Mouse (Mus musculus) layer of hippocampus, postnatal 10 days (tissue): ENCODE data around the gene Sbno2. TPM values are rescaled to one million over a fixed set of nuclear protein-coding genes. Genes with fewer than 3 reads are reported as not detected.

Experiments used
- DNase-seq, 2 experiments: peaks; one replicate each; pipeline ENCODE4 v3.0.0; 2021; ENCODE audit warnings: low spot score in 2 of 2
- total RNA-seq, 2 experiments: library from RNA; stranded (reverse); gene quantifications; 2 replicates each; pipeline ENCODE4 v1.2.3; 2021

The Sbno2 gene
- total RNA-seq, 2 experiments from 2014 or later: 19.7 to 23.9 TPM

DNA sequence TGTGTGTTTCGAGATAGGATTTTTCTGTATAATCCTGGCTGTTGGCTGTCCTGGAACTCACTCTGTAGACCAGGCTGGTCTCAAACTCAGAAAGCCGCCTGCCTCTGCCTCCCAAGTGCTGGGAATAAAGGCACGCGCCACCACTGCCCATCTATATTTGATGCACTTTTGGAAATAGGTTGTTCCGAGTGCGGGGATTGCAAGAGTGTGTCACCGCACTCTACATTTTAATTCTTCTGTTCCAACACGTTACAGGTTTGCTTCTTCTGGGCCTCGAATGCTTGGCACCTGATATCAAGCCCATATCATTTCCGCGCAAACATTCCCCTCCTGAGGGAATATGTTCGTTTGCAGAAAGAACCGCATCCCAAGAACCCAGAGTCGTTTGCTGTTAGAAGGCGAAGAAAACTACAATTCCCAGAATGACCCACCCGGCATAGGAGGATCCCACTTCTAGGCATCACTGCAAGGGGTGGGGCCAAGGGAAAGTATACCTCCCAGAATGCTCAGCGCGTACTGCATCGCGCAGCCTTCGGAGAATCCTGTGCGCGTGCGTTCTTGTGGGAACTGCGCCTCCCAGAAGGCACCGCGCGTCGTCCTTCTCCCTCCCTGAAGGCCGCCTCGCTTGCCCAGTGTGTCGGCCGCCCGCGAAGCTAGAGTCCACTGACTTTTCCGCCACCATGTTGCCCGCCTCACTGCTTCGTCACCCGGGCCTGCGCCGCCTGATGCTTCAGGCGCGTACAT lies 36.6 kb upstream of the Sbno2 start:
- DNase-seq: peak; percentile 86 to 92

DNA sequence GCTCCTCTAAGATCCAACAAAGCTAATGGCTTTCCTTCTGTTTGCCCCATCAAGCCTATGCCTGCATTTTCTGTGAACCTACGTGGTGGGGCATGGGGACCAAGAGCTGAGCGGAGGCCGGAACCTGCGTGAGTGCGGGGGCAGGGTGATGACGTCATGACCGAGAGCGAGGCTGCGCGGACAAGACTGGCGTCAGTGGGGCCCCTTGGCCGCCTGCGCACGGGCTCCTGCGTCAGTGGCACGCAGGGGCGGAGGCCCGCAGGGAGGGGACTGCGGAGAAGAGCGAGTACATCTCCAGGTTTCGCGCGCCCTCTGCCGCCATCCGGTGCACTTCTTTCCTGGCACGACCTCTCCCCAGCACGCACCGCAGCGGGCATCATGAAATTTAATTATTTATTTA lies 35.9 kb upstream of the Sbno2 start:
- DNase-seq: peak; percentile 93 to 95

DNA sequence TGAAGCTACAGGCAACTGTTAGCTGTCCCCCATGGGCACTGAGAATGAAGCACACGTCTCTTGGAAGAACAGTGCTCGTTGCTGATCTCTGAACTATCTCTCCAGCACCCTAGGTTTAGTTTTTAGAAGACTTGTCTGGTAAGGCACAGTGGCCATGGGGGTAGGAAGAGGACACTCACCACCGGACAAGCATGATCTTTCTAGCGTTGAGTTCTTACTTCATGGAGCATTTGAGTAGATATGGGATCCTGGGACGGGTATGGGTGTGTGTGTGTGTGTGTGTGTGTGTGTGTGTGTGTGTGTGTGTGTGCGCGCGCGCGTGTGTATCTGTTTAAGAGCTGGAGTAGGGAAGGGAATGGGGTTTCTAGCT lies 35.3 kb upstream of the Sbno2 start, which contains the start of gene Cbarp:
Gene Cbarp, minus strand, starts transcription at position 170 of the 370 bp plus-strand sequence.
- DNase-seq: no peak

DNA sequence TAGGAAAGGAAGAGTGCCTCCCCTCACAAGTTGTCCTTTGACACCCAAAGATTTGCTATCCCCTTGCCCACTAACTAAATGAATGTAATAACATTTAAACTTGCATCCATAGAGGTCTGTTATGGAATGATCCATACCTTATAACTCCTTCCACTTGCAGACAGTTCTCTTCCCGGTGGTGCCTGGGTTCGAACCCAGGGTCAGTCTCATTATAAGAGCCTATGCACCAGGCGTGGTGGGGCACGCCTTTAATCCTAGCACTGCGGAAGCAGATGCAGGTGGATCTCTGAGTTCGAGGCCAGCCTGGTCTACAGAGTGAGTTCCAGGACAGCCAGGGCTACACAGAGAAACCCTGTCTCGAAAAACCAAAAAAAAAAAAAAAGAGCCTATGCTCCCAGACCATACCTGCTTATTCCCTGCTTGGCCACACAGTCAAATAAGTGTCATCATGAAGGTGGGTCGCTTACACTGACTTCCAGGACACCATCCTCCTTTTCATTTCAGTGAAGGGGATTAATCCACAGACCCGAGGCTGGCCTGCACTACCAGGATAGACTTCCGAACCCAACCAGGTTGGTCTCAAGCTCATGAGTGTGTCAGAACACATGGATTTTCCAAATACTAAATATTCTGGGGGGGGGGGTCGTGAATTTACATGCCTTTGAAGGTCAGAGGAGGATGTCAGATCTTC lies 34.7 kb upstream of the Sbno2 start:
- DNase-seq: no peak

DNA sequence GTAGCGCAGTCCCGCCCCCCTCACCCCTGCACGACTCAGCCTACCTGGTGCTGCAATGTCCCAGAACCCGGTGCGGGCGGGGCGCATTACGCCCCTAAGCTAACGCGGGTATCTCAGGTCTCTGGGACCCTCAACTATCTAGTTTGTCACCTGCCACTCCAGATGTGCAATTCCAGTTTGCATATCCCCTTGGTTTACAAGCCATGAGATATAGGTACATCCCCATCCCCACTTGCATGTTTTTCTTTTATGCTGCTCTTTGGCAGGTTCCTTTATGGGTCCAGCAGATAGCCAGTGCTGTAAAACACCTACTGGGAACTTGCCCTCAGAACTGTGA lies 34.0 kb upstream of the Sbno2 start:
- DNase-seq: peak in 1 of 2 experiments; percentile 55

DNA sequence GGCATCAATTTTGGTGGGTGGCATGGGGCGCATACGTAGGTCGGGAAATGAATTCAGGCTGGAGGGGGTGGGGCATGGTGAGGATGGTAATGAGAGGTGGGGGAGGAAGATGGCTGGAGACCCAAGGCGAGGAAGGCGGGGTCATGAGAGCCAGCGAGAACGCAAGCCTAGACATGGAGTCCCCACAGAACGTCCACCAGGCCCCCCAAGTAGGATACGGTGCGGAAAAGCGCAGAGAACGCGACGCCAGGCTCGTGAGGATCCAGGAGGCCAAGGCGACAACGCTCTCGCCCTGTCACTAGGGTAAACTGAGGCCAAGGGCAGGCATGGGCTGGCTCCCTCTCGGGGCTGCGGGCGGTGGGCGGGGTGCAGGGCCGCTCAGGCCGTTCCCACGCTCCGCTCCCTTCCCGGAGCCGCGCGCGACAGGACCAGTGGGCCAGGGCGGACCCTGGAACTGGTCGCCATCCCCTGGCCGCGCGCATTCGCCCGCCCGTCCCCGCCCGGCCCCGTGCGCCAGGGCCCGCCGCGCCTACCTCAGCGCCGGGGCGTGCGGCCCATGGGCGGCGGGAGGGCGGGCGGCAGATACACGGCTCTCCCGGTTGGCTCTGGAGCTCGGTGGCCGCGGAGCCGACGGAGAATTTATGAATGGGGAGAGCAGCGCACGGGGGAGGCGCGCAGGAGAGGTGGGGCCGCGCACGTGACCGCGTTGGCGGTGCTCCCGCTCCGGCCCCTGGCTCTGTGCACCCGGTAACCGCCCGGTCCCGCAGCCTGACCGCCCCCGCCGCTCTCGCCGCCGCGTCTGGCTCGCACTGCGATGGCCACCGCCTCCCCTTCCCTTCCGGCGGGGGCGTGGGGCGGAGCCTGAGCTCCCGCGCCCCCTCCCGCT lies 33.4 kb upstream of the Sbno2 start, which contains the start of gene Atp5d:
Gene Atp5d, plus strand, starts transcription at position 80 of the 886 bp plus-strand sequence.
- peak; percentile 69 to 79 for DNase-seq

DNA sequence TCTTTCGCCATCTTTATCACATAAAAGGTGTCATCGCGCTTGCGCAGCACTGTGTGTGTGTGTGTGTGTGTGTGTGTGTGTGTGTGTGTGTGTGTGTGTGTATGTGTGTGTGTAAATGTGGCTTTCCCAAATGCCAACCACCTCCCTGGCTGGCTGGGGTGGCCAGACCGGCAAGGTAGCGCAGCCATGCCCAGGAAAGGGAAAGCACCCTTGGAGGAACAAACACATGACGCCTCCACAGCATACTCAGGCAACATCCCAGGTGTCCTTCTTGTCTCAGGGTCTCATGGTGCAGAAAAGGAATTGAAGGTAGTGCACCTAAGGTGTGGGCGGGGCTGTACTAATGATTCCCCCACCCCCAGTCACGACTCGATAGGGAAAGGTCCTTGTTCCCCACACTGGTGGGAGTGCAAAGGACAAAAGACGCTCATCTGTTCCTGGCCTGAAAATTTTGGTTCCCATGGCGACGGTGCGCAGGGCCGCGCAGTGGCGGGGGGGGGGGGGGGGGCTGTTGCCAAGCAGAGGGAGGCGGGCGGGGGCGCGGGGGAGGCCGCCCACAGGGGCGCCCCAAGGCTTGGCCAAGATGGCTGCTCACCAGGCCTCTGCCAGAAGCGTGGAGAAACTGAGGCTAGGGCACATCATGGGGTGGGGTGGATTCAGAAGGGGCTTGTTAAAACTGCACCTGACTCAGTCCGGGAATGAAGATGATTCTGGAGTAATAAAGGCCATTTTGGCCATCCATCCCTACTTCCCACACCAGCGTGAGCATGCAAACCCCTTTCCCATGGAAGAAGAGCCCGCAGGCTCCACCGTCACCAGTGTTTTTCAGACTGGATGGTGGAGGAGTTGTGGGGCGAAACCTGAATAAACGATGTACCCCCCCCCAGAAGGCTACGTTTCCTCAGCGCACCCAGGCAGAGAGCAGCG lies 32.5 kb upstream of the Sbno2 start:
- DNase-seq: peak in 1 of 2 experiments; percentile 53

DNA sequence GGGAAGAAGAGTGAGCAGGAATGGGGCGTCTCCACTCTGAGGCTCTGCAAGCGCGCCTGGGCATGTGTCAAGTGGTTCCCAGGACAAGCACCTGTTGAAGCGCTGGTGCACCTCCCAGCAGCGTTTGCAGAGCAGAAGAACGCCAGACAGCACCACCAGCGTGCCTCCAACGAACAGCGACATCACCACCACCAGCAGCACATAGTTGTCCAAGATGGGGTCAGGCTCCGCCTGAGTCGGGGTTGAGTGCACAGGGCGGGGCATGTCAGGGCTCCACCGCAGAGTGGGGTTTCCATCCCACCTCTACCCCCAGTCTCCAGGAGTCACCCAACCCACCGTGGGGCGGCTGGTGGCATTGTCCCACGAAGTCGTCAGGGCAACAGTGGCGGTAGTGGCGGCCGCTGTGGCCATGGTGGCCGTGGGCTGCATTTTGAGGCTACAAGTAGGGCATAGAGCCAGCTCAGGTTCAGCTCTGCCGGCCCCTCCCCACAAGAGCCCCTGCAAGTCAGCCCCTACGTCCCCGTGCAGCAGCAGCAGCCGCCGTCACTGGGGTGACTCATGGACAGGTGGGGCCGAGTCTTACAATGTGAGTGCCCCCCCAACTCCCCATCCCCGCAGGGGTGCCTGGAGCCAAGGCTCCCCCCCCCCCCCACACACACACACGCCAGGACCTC lies 31.7 kb upstream of the Sbno2 start:
- peak; percentile 55 to 64 for DNase-seq

DNA sequence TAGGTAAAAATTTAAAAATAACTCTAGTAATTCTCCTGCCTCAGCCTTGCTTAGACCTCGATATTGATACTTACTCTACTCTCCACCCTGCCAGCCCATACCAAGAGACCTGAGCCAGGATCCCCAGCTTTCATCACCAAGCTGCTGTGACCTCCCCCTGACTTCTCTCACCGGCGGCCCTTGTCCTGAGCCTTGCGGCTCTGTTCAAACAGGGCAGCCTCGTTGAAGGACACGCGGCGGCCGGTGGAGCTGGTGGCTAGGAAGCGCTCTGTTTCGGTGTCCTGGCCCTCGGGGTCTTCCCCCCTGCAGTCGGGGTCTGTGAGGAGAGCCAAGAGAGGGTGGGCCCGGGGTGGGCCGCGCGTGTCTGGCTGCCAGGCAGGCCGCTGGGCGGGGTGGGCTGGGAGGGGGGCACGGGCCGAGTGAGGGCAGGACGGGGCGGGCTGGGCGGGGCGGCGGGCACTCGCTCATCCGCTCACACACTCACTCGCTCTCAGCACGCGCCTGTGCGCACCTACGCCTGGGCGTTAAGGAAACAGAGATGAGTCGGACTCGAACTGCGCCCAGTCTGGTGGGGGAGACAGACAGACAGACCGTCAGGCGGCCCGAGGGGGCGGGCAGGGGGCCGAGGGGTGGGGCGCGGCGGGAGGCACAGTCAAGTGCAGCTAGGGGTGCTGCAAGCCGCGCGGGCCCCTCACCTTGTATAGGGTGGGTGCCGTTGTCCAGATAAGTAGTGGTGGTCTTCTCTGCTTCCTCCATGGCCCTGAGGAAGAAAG lies 31.0 kb upstream of the Sbno2 start:
- peak in 1 of 2 experiments; percentile 15 for DNase-seq

DNA sequence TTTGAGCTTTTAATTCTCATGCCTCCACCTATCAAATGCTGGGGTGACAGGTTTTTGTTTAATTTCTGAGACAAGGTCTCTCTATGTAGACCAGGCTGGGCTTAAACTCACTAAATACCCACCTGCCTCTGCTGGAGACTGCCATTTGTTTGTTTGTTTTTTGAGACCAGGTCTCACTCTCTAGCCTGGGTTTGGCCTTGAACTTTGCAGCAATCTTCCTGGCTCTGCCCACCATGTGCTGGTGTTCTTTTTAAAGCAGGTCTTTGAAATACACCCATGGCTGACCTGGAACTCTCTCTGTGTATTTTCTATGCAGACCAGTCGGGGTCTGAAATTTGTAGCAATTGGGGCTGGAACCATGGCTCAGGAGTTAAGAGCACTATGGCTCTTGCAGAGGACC lies 30.3 kb upstream of the Sbno2 start:
- no peak for DNase-seq

DNA sequence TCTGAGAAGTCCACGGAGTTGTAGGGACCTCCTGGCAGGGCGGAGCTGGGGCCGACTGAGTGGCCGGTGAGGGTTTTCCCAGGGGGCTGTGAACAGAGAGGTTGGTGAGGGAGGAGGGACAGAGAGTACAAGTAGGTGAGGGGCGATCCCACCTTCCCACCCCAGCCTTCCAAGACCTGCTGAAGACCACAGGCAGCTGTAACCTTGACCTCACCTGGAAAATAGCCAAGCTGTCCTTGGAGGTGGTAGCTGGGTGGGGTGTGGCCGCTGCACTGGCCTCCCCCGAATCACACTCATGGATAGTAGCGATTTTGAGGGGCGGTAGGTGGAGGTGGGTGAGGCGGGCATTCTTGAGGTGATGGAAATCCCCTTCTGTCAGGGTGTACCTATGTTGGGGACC lies 29.8 kb upstream of the Sbno2 start:
- DNase-seq: no peak

DNA sequence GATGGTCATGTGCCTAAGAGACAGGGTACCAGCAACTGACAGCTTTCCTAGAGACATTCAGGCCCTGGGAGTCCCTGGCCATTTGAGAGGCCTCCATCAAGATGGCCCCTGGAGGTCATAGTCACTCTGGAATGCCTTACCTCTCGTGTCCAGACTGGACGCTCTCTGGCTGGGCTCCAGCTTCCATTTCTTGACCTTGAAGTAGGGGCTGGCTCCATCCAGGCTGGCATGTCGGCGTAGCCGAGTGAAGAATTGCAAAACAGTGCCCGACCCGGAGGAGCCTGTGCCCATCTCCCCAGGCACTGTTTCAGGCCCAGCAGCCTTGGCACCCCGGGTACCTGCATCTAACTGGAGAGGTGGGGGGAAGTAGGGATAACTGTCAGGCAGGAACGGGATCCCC lies 29.1 kb upstream of the Sbno2 start:
- DNase-seq: peak in 1 of 2 experiments; percentile 17

DNA sequence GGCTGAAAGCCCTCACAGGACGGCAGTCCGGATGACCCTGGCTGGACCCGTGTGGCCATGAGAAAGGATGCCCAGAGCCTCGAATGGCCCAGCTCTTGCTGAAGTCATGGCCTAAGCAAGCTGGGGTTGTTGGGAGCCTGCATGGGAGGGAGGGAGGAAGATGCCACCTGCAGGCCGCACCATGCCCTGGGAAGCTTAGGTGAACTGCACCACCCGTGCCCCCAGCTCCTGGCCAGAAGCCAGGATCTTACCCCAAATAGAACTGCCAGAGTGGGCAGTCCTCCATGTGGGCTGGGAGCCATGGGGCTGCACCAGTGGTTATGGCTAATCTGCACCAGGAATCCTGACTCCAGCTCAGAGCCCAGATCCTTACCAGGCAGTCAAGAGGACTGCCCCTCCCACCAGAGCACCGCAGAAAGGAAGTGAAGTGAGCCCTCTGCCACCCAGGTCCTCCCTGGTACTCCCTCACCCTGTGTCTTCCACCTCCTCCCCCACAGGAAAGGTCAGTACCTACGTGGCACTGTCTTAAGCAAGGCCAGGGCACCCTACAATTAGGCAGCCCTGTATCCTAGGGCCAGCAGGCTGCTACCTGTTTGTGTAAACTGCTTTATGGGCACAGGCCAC lies 28.0 kb upstream of the Sbno2 start:
- peak; percentile 55 to 71 for DNase-seq

DNA sequence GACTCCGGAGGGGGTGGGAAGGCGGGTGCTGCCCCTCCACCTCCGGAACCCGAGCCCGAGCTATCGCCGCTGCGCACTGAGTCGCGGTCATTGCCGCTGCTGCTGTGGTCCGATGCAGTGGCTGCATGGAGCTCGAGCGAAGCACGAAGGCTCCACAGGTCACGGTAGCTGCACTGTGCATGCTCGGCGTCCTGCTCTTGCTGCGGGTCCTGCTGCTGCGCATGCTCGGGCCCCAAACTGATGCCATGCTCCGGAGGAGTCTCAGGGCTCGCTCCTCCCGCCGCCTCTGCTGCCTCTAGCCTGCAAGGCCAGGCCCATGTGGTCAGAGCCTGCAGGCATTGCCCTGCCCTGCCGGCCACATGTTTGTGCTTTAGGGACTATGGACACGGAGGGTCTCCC lies 26.6 kb upstream of the Sbno2 start:
- peak in 1 of 2 experiments; percentile 48 for DNase-seq

DNA sequence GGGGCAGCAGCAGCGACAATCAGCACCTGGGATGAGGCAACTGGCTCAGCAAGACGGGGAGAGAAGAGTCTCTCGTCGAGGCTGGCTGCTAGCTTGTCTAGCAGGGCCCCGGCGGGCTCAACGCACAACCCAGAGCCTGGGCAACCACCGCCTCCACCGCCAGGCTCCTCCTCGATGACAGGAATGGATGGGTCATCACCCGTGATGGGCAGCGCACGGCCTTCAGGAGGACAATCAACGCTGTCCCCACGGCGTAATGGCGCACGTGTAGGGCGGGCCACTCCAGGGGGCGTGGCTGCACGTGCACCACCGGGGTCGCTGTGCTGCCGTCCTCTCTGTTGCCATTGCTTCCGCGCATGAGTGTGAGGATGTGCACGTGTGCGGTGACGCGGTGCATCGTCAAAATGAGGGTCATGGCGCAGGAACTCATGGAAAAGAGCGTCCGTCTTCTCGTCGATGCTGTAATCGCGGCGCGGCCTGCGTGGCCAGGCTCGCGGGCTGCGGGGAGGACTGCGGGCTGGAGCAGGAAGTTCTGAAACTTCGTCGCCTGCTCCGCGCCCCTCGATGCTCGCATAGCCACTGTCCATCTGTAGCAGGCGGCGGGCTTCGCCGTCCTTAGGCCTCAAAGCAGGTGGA lies 26.1 kb upstream of the Sbno2 start:
- DNase-seq: peak; percentile 66 to 76

DNA sequence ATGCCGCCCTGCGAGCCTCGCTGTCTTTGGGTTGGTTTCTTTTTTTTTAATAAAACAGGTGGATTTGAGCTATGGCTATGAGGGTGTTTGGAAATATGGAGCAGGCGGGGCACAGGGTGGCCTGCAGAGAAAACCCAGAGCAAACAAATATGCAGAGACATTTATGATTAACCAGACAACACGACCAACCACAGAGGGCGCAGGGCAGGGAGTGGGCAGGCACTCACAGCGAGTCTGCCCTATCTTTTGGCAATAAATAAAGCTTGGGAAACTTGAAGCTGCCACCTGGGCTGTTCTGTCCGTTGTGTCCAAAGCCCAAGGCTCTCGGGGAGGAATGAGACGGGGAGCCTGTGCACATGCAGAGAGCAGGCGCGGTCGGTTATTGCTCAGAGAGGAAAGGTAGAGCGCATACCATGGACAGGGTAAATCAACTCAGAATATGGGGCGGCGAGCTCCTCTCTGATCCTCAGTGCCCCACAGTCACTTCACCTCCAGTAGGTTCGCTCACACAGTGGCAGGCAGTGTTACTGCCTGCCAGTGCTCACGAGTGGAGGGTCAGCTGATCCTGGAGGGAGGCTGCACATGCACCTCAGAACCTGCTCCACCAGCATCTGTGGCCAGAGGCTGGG lies 25.1 kb upstream of the Sbno2 start:
- no peak for DNase-seq

DNA sequence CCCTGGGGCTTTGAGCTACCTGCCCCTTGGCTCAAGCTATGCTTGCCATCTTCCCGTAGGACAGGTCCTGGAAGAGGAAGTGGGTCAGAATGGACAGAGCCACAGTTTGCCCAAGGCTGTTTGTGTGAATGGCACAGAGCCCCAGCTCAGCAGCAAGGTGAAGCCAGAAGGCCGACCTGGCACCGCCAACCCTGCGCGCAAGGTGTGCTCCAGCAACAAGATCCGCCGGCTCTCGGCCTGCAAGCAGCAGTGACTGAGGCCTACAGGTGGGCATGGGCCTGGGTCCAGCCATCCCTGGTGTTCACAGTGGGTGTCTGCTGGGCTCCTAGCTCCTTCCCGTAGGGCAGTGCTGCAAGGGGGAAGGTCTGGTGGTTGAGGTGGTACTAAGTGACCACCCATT lies 24.5 kb upstream of the Sbno2 start:
- peak; percentile 20 to 36 for DNase-seq

DNA sequence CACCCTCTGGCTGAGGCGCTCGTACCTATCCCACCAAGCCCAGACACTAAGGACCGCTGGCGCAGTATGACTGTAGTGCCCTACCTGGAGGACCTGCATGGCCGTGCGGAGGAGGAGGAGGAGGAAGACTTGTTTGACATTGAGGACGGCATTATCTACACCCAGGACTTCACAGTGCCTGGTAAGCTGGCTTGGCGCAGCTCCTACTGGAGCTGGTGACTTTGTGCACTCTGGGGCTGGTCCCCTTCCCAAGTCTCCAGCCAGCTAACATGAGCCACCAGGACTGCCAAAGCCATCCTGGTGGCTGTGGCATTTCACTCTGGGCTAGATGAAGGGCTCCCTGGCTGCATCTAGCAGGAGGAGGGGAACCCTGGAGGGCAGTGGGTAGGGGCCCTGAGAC lies 22.5 kb upstream of the Sbno2 start:
- no peak for DNase-seq
